Mouse (Mus musculus) right cerebral cortex, postnatal 14 days (tissue): ENCODE data around the gene Fgfr1op.

ENCODE experiments used
- DNase-seq: peaks from one replicate; pipeline ENCODE4 v3.0.0; 2022

Fgfr1op gene

GRCm38 (mm10) chr17:8229607-8230006, 64.3 kb downstream of the Fgfr1op start:
- DNase-seq = no peak

GRCm38 (mm10) chr17:8232089-8232488, 66.8 kb downstream of the Fgfr1op start:
- peak; percentile 69 for DNase-seq

GRCm38 (mm10) chr17:8233618-8234214, 68.4 kb downstream of the Fgfr1op start:
- no peak for DNase-seq

GRCm38 (mm10) chr17:8234537-8234936, 69.2 kb downstream of the Fgfr1op start:
- DNase-seq = no peak

- no peak for DNase-seq
Measured at GRCm38 (mm10) chr17:8235743-8236142, 70.4 kb downstream of the Fgfr1op start, which contains the start of gene Ccr6. TSS of gene Ccr6 (plus strand) at chr17:8236043.

GRCm38 (mm10) chr17:8238012-8238710, 72.9 kb downstream of the Fgfr1op start:
- DNase-seq = no peak

GRCm38 (mm10) chr17:8239561-8239960, 74.3 kb downstream of the Fgfr1op start:
- no peak for DNase-seq

- no peak for DNase-seq
Measured at GRCm38 (mm10) chr17:8240517-8240916, 75.2 kb downstream of the Fgfr1op start.

GRCm38 (mm10) chr17:8241645-8242044, 76.3 kb downstream of the Fgfr1op start:
- no peak for DNase-seq

GRCm38 (mm10) chr17:8242186-8242585, 76.9 kb downstream of the Fgfr1op start:
- DNase-seq = no peak

GRCm38 (mm10) chr17:8244124-8244523, 78.8 kb downstream of the Fgfr1op start:
- no peak for DNase-seq

- DNase-seq = no peak
Measured at GRCm38 (mm10) chr17:8246102-8246754, 80.9 kb downstream of the Fgfr1op start.
